Mouse (Mus musculus) ES-E14 (cell line): ENCODE data around the gene Kdm4a. TPM values are rescaled to one million over a fixed set of nuclear protein-coding genes. Genes with fewer than 3 reads are reported as not detected.

ENCODE experiments used
- DNase-seq: peaks from one replicate; pipeline ENCODE4 v3.0.0-alpha.2; 2013; ENCODE audit warnings: low read depth, low spot score
- H3K27ac ChIP-seq: 2 replicates; pipeline ENCODE4 v1.5.1; 2012; ENCODE audit warnings: low read depth, mild to moderate bottlenecking, low read length, moderate library complexity, mixed read lengths; ENCODE audit not compliant: poor library complexity, insufficient read depth, severe bottlenecking
- H3K36me3 ChIP-seq: 2 replicates; pipeline ENCODE4 v1.6.1; 2012; ENCODE audit warnings: mild to moderate bottlenecking, low read length, moderate library complexity, mixed read lengths; ENCODE audit not compliant: control insufficient read depth, poor library complexity, insufficient read depth, severe bottlenecking
- H3K4me1 ChIP-seq, 2 experiments: fragments of 150-350 bp in 1 of 2; sonication (generic) in 1 of 2; 2 replicates each; pipeline ENCODE4 v1.6.1; 2012; ENCODE audit warnings: low read length in 2 of 2, mild to moderate bottlenecking in 1 of 2, mixed read lengths in 1 of 2; ENCODE audit not compliant: control insufficient read depth in 2 of 2, insufficient read depth in 2 of 2, poor library complexity in 1 of 2
- H3K4me3 ChIP-seq, 2 experiments: fragments of 150-350 bp in 1 of 2; sonication (generic) in 1 of 2; 2 replicates each; pipeline ENCODE4 v1.5.1; 2012; ENCODE audit warnings: low read length in 2 of 2, low read depth in 1 of 2, mild to moderate bottlenecking in 1 of 2, mixed read lengths in 1 of 2; ENCODE audit not compliant: insufficient read depth in 1 of 2, poor library complexity in 1 of 2, severe bottlenecking in 1 of 2
- H3K9ac ChIP-seq: 2 replicates; pipeline ENCODE4 v1.6.1; 2012; ENCODE audit warnings: low read depth, mild to moderate bottlenecking, low read length, mixed read lengths; ENCODE audit not compliant: poor library complexity, insufficient read depth, severe bottlenecking
- H3K9me3 ChIP-seq: fragments of 150-350 bp; sonication (generic); 2 replicates; pipeline ENCODE4 v1.6.1; 2012; ENCODE audit warnings: low read depth, mild to moderate bottlenecking, low read length; ENCODE audit not compliant: control insufficient read depth, insufficient read depth
- CHD2 ChIP-seq: IDR thresholded peaks from 2 replicates; pipeline ENCODE4 v1.6.1; 2014; ENCODE audit warnings: mild to moderate bottlenecking, low read depth, low read length, inconsistent platforms
- HCFC1 ChIP-seq: IDR thresholded peaks from 2 replicates; pipeline ENCODE4 v1.6.1; 2012; ENCODE audit warnings: low read length, inconsistent platforms, borderline replicate concordance; ENCODE audit not compliant: insufficient read depth
- MAFK ChIP-seq: IDR thresholded peaks from 2 replicates; pipeline ENCODE4 v1.6.1; 2014; ENCODE audit warnings: mild to moderate bottlenecking, low read depth, low read length, inconsistent platforms; ENCODE audit not compliant: insufficient read depth
- ZC3H11A ChIP-seq: IDR thresholded peaks from 2 replicates; pipeline ENCODE4 v1.6.1; 2012; ENCODE audit warnings: low read depth, mild to moderate bottlenecking, inconsistent platforms, low read length, borderline replicate concordance
- ZNF384 ChIP-seq: IDR thresholded peaks from 2 replicates; pipeline ENCODE4 v1.6.1; 2012; ENCODE audit warnings: low read depth, low read length, inconsistent platforms
- in situ Hi-C, 2 experiments: fragments of 600-800 bp; cut with MboI; formaldehyde crosslinking; loops; one replicate each; pipeline ENCODE4 v1.15.1; 2025; ENCODE audit warnings: low sequenced_read_pairs in 2 of 2, inconsistent platforms in 1 of 2; ENCODE audit not compliant: unreplicated experiment in 2 of 2
- total RNA-seq: library from RNA; depleted of rRNA; stranded (reverse); fragments of 300-350 nt; gene quantifications from 2 replicates; pipeline ENCODE4 v1.2.3, GENCODE M21; 2012

Gene Kdm4a
- total RNA-seq, 1 experiment: 50.2 TPM

DNA sequence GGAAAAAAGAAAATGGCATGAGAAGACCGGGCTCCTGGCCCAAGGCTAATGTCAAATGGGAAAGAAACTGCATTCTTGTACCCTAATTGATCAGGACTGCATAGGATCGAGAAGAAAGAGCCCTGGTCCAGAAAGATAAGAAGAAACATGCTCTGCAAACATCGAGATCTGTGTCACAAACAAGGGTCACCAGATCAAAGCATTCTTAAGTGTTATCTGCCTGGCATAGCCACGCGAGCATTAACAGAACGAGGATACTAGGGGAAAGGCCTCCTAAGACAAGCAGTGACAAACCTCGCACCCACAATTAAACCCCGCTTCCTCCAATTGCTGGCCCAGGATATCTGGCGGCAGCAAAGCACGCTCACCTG is 31.5 kb downstream of the Kdm4a start:
- TF ChIP-seq HCFC1 (no peak), CHD2 (no peak), ZC3H11A (no peak), ZNF384 (no peak), MAFK (no peak)
- Histone ChIP-seq H3K27ac (no peak overlapping the region), H3K4me3 (no peak overlapping the region), H3K9me3 (no peaks in the 10 kb centered on the region), H3K9ac (no peak overlapping the region), H3K36me3 (peaks cover 68% of the 10 kb centered on the region), H3K4me1 (no peaks in the 10 kb centered on the region)
- in situ Hi-C loops: no loop called here
- DNase-seq: no peak

DNA sequence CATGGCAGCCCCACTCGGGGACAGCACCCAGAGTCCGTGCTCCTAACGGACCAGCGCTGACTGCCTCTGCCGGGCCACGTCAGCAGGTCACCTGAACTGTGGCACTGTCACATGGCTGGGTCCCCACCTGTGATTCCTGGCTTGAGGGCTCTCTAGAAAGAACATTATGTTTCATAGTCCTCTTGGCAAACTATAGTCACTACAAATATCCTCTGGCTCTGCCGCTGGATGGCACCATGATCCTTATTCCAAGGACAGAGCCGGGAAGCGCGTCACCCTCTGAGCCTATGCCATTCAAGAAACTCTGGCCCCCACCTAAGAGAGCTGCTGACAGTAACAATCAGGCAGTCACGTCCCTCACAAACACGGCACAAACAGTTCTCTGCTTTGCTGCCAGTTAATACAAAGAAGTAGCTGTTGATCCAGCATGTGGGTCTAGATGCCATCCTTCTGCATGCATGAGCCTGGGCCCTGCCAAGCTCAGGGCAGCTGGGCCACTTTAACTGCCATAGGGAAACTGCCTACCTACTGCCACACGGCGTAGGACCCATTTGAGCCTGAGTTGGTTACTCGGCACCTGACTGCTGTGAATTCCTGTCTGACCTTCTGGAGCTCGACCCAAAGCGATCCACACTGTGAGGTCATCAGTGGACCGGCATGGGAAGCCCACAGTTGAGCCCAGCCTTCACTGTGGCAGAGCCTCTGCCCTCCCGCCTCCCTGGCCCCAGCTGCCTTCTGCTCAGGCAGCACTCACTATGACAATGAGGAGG is 32.1 kb downstream of the Kdm4a start:
- Histone ChIP-seq H3K4me1 (no peaks in the 10 kb centered on the region), H3K9ac (no peak overlapping the region), H3K36me3 (peaks cover 66% of the 10 kb centered on the region), H3K27ac (no peak overlapping the region; the same call in 1 of the 2 replicates), H3K4me3 (no peak overlapping the region), H3K9me3 (no peaks in the 10 kb centered on the region)
- TF ChIP-seq ZC3H11A: no peak
- no peak for TF ChIP-seq ZNF384
- TF ChIP-seq MAFK: no peak
- TF ChIP-seq CHD2: no peak
- TF ChIP-seq HCFC1: no peak
- no peak for DNase-seq
- in situ Hi-C loops: no loop called here

DNA sequence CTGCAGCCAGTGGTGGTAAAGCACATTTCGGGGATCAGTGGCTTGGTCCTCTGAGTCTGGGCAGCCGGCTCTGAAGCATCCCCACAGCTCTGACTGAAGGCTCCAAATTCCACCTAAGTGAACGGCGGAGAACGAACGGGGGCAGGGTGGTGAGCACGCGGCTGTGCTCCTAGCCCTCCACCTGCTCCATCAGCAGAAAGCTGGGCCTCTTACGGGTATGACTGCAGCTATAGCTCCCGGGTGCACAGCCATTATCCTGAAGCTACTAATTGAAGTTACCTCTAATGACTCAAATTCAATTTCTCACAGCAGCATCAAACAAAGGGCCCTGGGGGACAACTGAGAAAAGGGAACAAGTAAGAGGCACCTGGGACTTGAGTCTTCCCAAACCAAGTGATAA is 32.8 kb downstream of the Kdm4a start:
- H3K9me3 ChIP-seq: no peaks in the 10 kb centered on the region
- H3K36me3 ChIP-seq: peaks cover 67% of the 10 kb centered on the region
- DNase-seq: no peak
- no peak overlapping the region for H3K9ac ChIP-seq
- TF ChIP-seq CHD2: no peak
- no peak for TF ChIP-seq MAFK
- TF ChIP-seq ZC3H11A: no peak
- no peak for TF ChIP-seq ZNF384
- no peak for TF ChIP-seq HCFC1
- in situ Hi-C loops: no loop called here
- H3K27ac ChIP-seq: no peak overlapping the region
- no peaks in the 10 kb centered on the region for H3K4me1 ChIP-seq
- H3K4me3 ChIP-seq: no peak overlapping the region

DNA sequence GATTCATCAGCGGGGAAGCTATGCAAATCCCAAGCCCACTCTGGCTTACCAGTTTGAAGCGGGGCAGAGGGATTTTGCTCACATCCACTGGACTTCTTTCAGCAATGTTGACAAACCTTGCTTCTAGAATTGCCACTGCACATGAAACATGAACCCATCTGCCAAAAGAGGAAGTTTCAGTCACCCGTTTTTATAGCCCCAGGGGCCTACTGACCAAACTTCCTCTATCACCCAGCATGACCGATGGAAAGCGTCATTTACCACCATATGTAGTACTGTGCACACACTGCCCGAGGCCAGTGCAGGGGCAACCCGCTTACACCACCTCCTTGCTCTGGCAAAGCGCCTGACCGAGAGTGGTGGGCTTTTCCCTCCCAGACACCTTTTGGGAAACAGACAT is 35.5 kb downstream of the Kdm4a start:
- DNase-seq: no peak
- H3K27ac ChIP-seq: no peak overlapping the region
- H3K9ac ChIP-seq: no peak overlapping the region
- H3K4me1 ChIP-seq: no peaks in the 10 kb centered on the region
- H3K9me3 ChIP-seq: no peaks in the 10 kb centered on the region
- in situ Hi-C loops: no loop called here
- TF ChIP-seq ZNF384: no peak
- TF ChIP-seq MAFK: no peak
- no peak for TF ChIP-seq CHD2
- TF ChIP-seq ZC3H11A: no peak
- TF ChIP-seq HCFC1: no peak
- no peak overlapping the region for H3K4me3 ChIP-seq
- peaks cover 73% of the 10 kb centered on the region for H3K36me3 ChIP-seq

DNA sequence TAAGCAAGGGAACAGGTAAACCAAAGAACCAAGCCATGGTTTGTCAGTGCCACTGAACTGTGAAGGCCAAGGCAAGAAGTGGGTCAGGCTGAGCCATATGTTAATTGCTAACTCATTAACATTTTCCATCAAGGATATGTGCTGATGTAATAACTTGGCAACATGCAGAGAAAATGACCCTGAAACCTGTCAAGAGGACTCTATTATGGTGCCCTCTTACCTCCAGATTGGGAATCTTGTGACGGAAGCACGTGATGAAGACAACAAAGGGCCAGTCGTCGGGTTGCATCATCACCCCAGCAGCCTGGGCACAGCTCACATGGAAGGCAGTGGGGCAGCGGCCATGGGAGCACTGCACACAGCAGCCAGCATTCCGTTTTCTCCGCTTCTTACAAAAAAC is 36.2 kb downstream of the Kdm4a start:
- no peak overlapping the region for H3K4me3 ChIP-seq
- no peak for DNase-seq
- H3K36me3 ChIP-seq: peaks cover 71% of the 10 kb centered on the region
- in situ Hi-C loops: no loop called here
- TF ChIP-seq ZNF384 (no peak), ZC3H11A (no peak), MAFK (no peak), CHD2 (no peak), HCFC1 (no peak)
- H3K9ac ChIP-seq: no peak overlapping the region
- no peaks in the 10 kb centered on the region for H3K4me1 ChIP-seq
- no peak overlapping the region for H3K27ac ChIP-seq
- no peaks in the 10 kb centered on the region for H3K9me3 ChIP-seq
